Mouse (Mus musculus): Measurements from ENCODE around the gene Lrrc18.

Gene Lrrc18

DNA sequence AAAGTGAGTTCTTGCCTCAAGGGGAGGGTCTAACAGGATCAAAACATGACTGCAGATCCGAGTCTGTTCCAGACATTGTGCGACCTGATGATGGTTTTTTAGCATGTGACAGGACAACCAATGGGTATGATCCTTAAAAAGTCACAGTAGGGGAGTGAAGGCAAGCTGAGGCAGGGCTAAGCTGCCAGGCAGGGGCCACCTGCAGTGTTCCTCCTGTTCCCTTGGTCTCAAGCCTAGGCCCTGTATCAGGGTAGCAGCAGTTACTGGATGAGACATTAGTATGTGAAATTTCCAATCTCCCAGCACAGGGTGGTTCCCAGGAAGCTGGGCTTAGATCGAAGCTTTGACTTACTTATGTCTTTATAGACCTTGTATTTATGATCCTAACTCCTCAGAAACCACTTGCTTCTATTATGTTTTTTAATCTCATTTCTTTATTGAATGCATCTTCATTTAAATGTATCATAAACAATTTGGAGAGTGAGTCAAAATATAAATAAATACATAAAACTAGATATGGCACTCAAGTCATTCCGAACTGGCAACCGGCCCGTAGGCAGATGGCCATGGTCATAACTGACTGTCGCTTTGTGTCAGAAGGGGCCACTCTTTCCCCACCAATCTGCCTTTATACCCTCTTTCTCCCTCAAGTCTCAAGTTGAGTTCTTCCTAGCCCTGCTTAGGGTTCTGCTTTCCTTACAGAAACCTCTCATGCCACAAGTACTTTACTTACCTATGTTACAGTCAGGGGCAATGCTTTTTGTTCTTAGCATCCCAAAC, 67.9 kb downstream of the Lrrc18 start:
- DNase-seq = no peak

DNA sequence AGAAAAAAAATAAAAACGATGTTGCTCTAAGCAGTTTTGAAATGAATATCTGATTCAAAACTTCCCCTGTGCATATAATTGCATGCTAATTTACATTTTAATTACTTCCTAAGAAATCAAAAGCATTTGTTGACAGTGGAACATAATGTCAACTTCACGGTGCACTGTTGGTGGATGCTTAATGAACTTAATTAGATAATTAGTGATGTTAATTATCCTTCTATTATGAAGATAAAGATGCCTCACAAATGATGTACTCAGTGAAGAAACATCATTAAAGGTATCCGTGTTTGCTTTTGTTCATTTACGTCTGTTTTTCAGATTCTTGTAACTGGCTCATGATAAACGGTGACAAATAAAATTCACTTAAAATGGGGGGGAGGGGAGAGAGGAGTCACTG, 71.8 kb downstream of the Lrrc18 start:
- DNase-seq = no peak
